Comparison of ENCODE assay signal across 17 mouse cellular contexts in the genomic region with DNA sequence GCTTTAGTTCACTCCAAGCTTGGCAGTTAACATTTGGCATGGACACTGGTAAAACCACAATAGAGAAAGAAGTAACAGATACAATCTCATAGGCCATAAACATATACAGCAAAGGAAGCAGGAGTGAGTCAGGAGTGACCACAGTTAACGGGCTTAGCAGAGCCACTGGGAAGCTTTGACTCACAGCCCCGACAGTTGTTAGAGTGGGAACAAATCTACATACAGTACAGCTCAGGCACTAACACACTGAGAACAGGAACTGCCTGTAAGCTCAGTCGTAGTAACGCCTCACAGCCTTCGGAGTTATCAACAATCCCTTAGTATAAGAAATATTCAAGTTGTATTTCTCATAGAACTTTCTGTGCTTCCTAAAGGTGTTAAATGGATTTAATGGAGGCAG. TPM values are rescaled to one million over a fixed set of nuclear protein-coding genes. Genes with fewer than 3 reads are reported as not detected.
DNase-seq lines count a peak whose midpoint lies in the region; TF ChIP-seq lines count a peak whose summit lies in the region.
"Had no signal": no experiment of that assay in that cellular context is flagged by ENCODE, and none has a peak within 500 bp of the region (broad histone marks: within the 10 kb centered on the region; RNA-seq: fewer than 3 reads in every experiment).

No protein-coding gene starts in this region.

- no peaks in the 10 kb centered on the region for H3K4me1 ChIP-seq in CH12.LX (ENCODE audit: control insufficient read depth in 1 of 2, insufficient read depth in 2 of 2)
- peaks cover 46% of the 10 kb centered on the region for H3K4me1 ChIP-seq in megakaryocyte, embryonic 14.5 days
- H3K4me1 ChIP-seq: embryonic facial prominence, embryonic 12.5 days had no signal

- no peak overlapping the region for H3K4me2 ChIP-seq in CH12.LX (ENCODE audit: insufficient read depth, low read depth, poor library complexity, severe bottlenecking)
- H3K4me2 ChIP-seq: embryonic facial prominence, embryonic 12.5 days; forebrain, embryonic 12.5 days; heart, embryonic 12.5 days had no signal

- dilution Hi-C loops in CH12.LX (cut with MboI; ENCODE audit: extremely low pct_ligation_motif_present, extremely low pct_unique_long_range_greater_than_20kb, low sequenced_read_pairs), result no loop called here

- no peak overlapping the region for H3K27ac ChIP-seq in CH12.LX (ENCODE audit: insufficient read depth, low read depth)
- H3K27ac ChIP-seq: embryonic facial prominence, embryonic 12.5 days; forebrain, embryonic 12.5 days; midbrain, embryonic 10.5 days had no signal

- TF ChIP-seq POLR2A in CH12.LX (IDR thresholded peaks at IDR 0.05; ENCODE audit: low read depth, low read length), result no peak

- TF ChIP-seq CTCF in CH12.LX (conservative IDR thresholded peaks at IDR 0.05 in 1 of 2, IDR thresholded peaks at IDR 0.05 in 1 of 2; ENCODE audit: low read depth in 2 of 2, low read length in 2 of 2), result no peak

- H3K27me3 ChIP-seq in CH12.LX (replicated peaks), result no peaks in the 10 kb centered on the region
- no peaks in the 10 kb centered on the region for H3K27me3 ChIP-seq in megakaryocyte, embryonic 14.5 days (replicated peaks)
- H3K27me3 ChIP-seq: embryonic facial prominence, embryonic 12.5 days; forebrain, embryonic 12.5 days; heart, embryonic 12.5 days had no signal

- no peaks in the 10 kb centered on the region for H3K79me2 ChIP-seq in CH12.LX (replicated peaks; ENCODE audit: control insufficient read depth, extremely low read depth, insufficient read depth, poor library complexity, severe bottlenecking)

- no peaks in the 10 kb centered on the region for H3K9me3 ChIP-seq in CH12.LX (replicated peaks; ENCODE audit: low read length)
- H3K9me3 ChIP-seq in megakaryocyte, embryonic 14.5 days, result no peaks in the 10 kb centered on the region
- H3K9me3 ChIP-seq: embryonic facial prominence, embryonic 12.5 days; forebrain, embryonic 12.5 days; heart, embryonic 12.5 days; midbrain, embryonic 10.5 days had no signal

- H3K36me3 ChIP-seq in CH12.LX (replicated peaks in 1 of 2; ENCODE audit: control insufficient read depth in 1 of 2, insufficient read depth in 1 of 2, low read length in 1 of 2), result peaks cover 28 to 70% of the 10 kb centered on the region in 2 experiments
- peaks cover 56% of the 10 kb centered on the region for H3K36me3 ChIP-seq in megakaryocyte, embryonic 14.5 days (replicated peaks; ENCODE audit: low read length)

- no peak for TF ChIP-seq RAD21 in CH12.LX (IDR thresholded peaks at IDR 0.05; ENCODE audit: low read depth, low read length)

- H3K4me3 ChIP-seq in CH12.LX (replicated peaks in 1 of 3; ENCODE audit: low read depth in 2 of 3, low read length in 2 of 3, poor library complexity in 1 of 3), result no peak overlapping the region
- H3K4me3 ChIP-seq in megakaryocyte, embryonic 14.5 days (replicated peaks), result peak overlapping the region; percentile 82
- H3K4me3 ChIP-seq: embryonic facial prominence, embryonic 12.5 days; forebrain, embryonic 12.5 days; heart, embryonic 12.5 days; midbrain, embryonic 10.5 days had no signal

- no peak overlapping the region for H3K9ac ChIP-seq in CH12.LX (ENCODE audit: insufficient read depth, low read depth)
- H3K9ac ChIP-seq: embryonic facial prominence, embryonic 12.5 days; forebrain, embryonic 12.5 days; heart, embryonic 12.5 days had no signal

- in situ Hi-C loops in CH12.LX (cut with MboI; ENCODE audit: low pct_ligation_motif_present, low pct_unique_long_range_greater_than_20kb, low sequenced_read_pairs), result loop anchor here (25.0 kb wide), 1 partner anchor 1033 kb away; no protein-coding TSS in a partner anchor

- TF ChIP-seq EP300 in CH12.LX (IDR thresholded peaks at IDR 0.05; ENCODE audit: low read length), result no peak

- DNase-seq in 416B (ENCODE audit: low read depth) (peak; percentile 98), CH12.LX (ENCODE audit: extremely low read depth) (peak; percentile 27)
- DNase-seq in brain, adult 2 months (ENCODE audit: low read depth, low spot score), result peak; percentile 24
- DNase-seq in urinary bladder, postnatal 4 days (ENCODE audit: low spot score in 2 of 2), result no peak
- no peak for DNase-seq in gastrocnemius, postnatal 10 days
- DNase-seq in left cerebral cortex, adult 8-10 months (ENCODE audit: low spot score in 2 of 2), result no peak
- DNase-seq: cerebellum, adult 9-10 months; heart, postnatal 4 days; kidney, postnatal 10 days; layer of hippocampus, adult 9-11 months; lung, adult 18-20 months; thymus, adult 2 months had no signal

TF ChIP-seq in CH12.LX, 34 proteins besides CTCF, POLR2A, EP300 and RAD21:
- TF ChIP-seq ZNF384 (IDR thresholded peaks at IDR 0.05; ENCODE audit: low read depth, low read length), result no peak
- no peak for TF ChIP-seq NELFE (IDR thresholded peaks at IDR 0.05; ENCODE audit: low read depth, low read length)
- no peak for TF ChIP-seq POLR2AphosphoS2 (IDR thresholded peaks at IDR 0.05; ENCODE audit: low read depth, low read length)
- no peak for TF ChIP-seq JUND (conservative IDR thresholded peaks at IDR 0.05; ENCODE audit: low read depth, low read length)
- TF ChIP-seq SMC3 (IDR thresholded peaks at IDR 0.05; ENCODE audit: low read depth, low read length), result no peak
- TF ChIP-seq ZMIZ1 (IDR thresholded peaks at IDR 0.05; ENCODE audit: low read depth, low read length), result no peak
- no peak for TF ChIP-seq MAFK (IDR thresholded peaks at IDR 0.05; ENCODE audit: insufficient replicate concordance, low read length)
- TF ChIP-seq ZC3H11A (IDR thresholded peaks at IDR 0.05; ENCODE audit: low read depth, low read length), result no peak
- no peak for TF ChIP-seq USF2 (conservative IDR thresholded peaks at IDR 0.05; ENCODE audit: low read depth, low read length)
- TF ChIP-seq E2F4 (IDR thresholded peaks at IDR 0.05; ENCODE audit: insufficient replicate concordance, low read depth, low read length), result no peak

RNA-seq across cellular contexts. Expression of a gene that starts 32.5 kb away (rescaled TPM):
- total RNA-seq in CH12.LX (2012; rRNA removed) (123 and 159 TPM in 2 replicates), CH12.LX (2014; rRNA removed) (306 and 339 TPM in 2 replicates)
- 198 and 202 TPM in 2 replicates for polyA plus RNA-seq in CH12.LX (2012; ENCODE audit: insufficient read length, low read depth)
- polyA plus RNA-seq in megakaryocyte, embryonic 14.5 days (2012; ENCODE audit: insufficient read depth, low replicate concordance), result 0.86 and 6.5 TPM in 2 replicates
- total RNA-seq in gastrocnemius, postnatal 10 days (2021), result 10 to 100 TPM; 46.4 to 50.2 TPM
- total RNA-seq in left cerebral cortex, adult 8-10 months (2022), result 10 to 100 TPM; 61.1 to 66.6 (median 63.1) TPM

RNA-seq across cellular contexts. Expression of a gene that starts 32.6 kb away (rescaled TPM):
- total RNA-seq in CH12.LX (2012; rRNA removed), result 9.7 and 12.6 TPM in 2 replicates
- 22.3 and 37.4 TPM in 2 replicates for total RNA-seq in CH12.LX (2014; rRNA removed)
- polyA plus RNA-seq in CH12.LX (2012; ENCODE audit: insufficient read length, low read depth), result 22.0 and 25.2 TPM in 2 replicates
- polyA plus RNA-seq in megakaryocyte, embryonic 14.5 days (2012; ENCODE audit: insufficient read depth, low replicate concordance), result 0.04 TPM in 1 of 2 replicates, not detected in the other
- 1 to 10 TPM; 4.5 to 7.3 TPM for total RNA-seq in gastrocnemius, postnatal 10 days (2021)
- total RNA-seq in left cerebral cortex, adult 8-10 months (2022), result 1 to 10 TPM; 5.8 to 9.9 (median 6.6) TPM

RNA-seq across cellular contexts. Expression of a gene that starts 39.6 kb away (rescaled TPM):
- total RNA-seq in CH12.LX (2012; rRNA removed) (22.8 and 29.0 TPM in 2 replicates), CH12.LX (2014; rRNA removed) (44.6 and 51.3 TPM in 2 replicates)
- polyA plus RNA-seq in CH12.LX (2012; ENCODE audit: insufficient read length, low read depth), result 42.3 and 43.9 TPM in 2 replicates
- 0.46 and 0.87 TPM in 2 replicates for polyA plus RNA-seq in megakaryocyte, embryonic 14.5 days (2012; ENCODE audit: insufficient read depth, low replicate concordance)
- 10 to 100 TPM; 51.1 to 61.8 TPM for total RNA-seq in gastrocnemius, postnatal 10 days (2021)
- total RNA-seq in left cerebral cortex, adult 8-10 months (2022), result 10 to 100 TPM; 36.1 to 41.6 (median 38.0) TPM

Comparison
In these comparisons a context has a peak if more than half of its experiments do, and no peak if none do; other contexts are left out.
1. DNase-seq: peak in 416B (single experiment), CH12.LX (single experiment) and brain, adult 2 months (single experiment); none in urinary bladder, postnatal 4 days (0 of 2), gastrocnemius, postnatal 10 days (single experiment) and left cerebral cortex, adult 8-10 months (0 of 2).